Mouse (Mus musculus): ENCODE results near the gene Dnajb4. TPM values are rescaled to one million over a fixed set of nuclear protein-coding genes. Genes with fewer than 3 reads are reported as not detected.

Dnajb4 gene
- total RNA-seq, 1 experiment = 8.6 TPM

DNA sequence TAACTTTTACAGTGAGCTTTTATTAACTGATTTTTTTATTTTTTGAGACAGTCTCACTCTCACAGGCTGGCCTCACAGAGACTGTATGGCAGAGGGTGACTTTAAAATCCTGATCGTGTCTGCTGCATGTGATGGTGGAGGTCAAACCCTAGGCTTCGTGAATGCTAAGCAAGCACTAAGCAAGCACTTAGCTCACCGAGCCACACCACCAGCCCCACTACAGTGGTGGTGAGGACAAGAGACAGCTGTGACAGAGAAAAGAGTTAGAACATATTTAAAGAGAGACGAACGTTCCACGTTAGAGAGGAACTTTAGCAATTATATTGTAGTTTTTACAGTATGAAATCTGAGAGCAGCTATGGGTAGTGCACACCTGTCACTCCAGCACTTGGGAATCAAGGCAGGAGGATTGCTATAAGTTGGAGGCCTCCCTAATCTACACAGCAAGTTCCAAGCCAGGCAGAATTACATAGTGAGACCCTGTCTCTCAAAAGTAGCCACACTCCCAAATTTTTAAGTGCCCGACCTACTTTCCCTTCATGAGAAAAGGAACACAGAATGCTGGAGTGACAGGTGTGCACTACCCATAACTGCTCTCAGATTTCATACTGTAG is 37.7 kb downstream of the Dnajb4 start:
- no peaks in the 10 kb centered on the region for H3K9me3 ChIP-seq (ENCODE audit: control insufficient read depth, insufficient read depth, low read depth, low read length)
- no peaks in the 10 kb centered on the region for H3K4me1 ChIP-seq (ENCODE audit: control insufficient read depth in 2 of 2, insufficient read depth in 2 of 2, low read length in 2 of 2, poor library complexity in 1 of 2)
- no peak for DNase-seq (ENCODE audit: low read depth, low spot score)
- no peak overlapping the region for H3K27ac ChIP-seq (ENCODE audit: insufficient read depth, low read depth, low read length, poor library complexity, severe bottlenecking)
- H3K36me3 ChIP-seq (ENCODE audit: control insufficient read depth, insufficient read depth, low read length, poor library complexity, severe bottlenecking) = no peaks in the 10 kb centered on the region
- TF ChIP-seq ZC3H11A (IDR thresholded peaks at IDR 0.05; ENCODE audit: borderline replicate concordance, low read depth, low read length) (no peak), MAFK (IDR thresholded peaks at IDR 0.05; ENCODE audit: insufficient read depth, low read depth, low read length) (no peak), ZNF384 (IDR thresholded peaks at IDR 0.05; ENCODE audit: low read depth, low read length) (no peak), HCFC1 (IDR thresholded peaks at IDR 0.05; ENCODE audit: borderline replicate concordance, insufficient read depth, low read length) (no peak), CHD2 (IDR thresholded peaks at IDR 0.05; ENCODE audit: low read depth, low read length) (no peak)
- no peak overlapping the region for H3K4me3 ChIP-seq (ENCODE audit: insufficient read depth in 1 of 2, low read depth in 1 of 2, low read length in 2 of 2, poor library complexity in 1 of 2, severe bottlenecking in 1 of 2)
- no peak overlapping the region for H3K9ac ChIP-seq (ENCODE audit: insufficient read depth, low read depth, low read length, poor library complexity, severe bottlenecking)
- in situ Hi-C loops (cut with MboI; ENCODE audit: low sequenced_read_pairs in 2 of 2, unreplicated experiment in 2 of 2) = no loop called here

DNA sequence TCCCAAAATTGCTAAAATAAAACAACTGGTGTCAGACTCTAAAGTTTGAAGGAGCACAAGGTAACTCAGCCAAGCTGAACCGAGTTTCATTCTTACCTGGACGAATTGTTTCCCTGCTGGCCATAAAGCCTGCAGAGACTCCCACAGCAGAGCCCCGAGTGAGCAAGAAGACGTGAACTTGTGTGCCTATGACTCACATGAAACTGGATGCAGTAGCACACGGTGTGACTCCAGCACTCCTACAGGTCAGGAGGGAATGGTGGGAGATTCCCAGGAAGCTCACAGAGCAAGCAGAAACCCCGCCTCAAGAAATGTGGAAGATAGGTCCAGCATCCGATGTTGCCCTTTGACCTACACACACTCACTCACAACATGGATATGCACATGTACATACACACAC is 38.2 kb downstream of the Dnajb4 start:
- TF ChIP-seq CHD2 (IDR thresholded peaks at IDR 0.05; ENCODE audit: low read depth, low read length) (no peak), ZNF384 (IDR thresholded peaks at IDR 0.05; ENCODE audit: low read depth, low read length) (no peak), MAFK (IDR thresholded peaks at IDR 0.05; ENCODE audit: insufficient read depth, low read depth, low read length) (no peak)
- Histone ChIP-seq H3K4me1 (ENCODE audit: control insufficient read depth in 2 of 2, insufficient read depth in 2 of 2, low read length in 2 of 2, poor library complexity in 1 of 2) (no peaks in the 10 kb centered on the region), H3K36me3 (ENCODE audit: control insufficient read depth, insufficient read depth, low read length, poor library complexity, severe bottlenecking) (no peaks in the 10 kb centered on the region), H3K9ac (ENCODE audit: insufficient read depth, low read depth, low read length, poor library complexity, severe bottlenecking) (no peak overlapping the region), H3K27ac (ENCODE audit: insufficient read depth, low read depth, low read length, poor library complexity, severe bottlenecking) (no peak overlapping the region), H3K4me3 (ENCODE audit: insufficient read depth in 1 of 2, low read depth in 1 of 2, low read length in 2 of 2, poor library complexity in 1 of 2, severe bottlenecking in 1 of 2) (no peak overlapping the region), H3K9me3 (ENCODE audit: control insufficient read depth, insufficient read depth, low read depth, low read length) (no peaks in the 10 kb centered on the region)
- in situ Hi-C loops (cut with MboI; ENCODE audit: low sequenced_read_pairs in 2 of 2, unreplicated experiment in 2 of 2) = no loop called here
- DNase-seq (ENCODE audit: low read depth, low spot score) = no peak

DNA sequence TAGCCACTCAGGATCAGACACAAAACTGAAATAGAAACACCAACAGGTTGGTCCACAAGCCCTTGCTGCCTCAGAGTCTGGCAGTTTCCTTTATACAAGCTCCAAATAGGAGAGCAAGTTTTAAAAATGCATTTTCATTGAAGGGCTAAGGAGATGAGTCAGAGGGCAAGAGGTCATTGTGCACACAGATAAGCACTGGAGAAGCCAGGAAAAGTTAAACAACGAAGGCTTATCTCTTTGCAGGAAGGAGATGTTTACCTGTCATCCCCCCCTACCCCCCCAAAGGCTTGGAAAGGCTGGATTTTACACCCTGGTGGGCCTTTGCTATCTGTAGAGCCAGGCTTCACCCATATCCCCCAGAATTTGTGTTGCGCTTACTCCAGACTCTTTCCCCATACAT is 38.9 kb downstream of the Dnajb4 start:
- Histone ChIP-seq H3K9me3 (ENCODE audit: control insufficient read depth, insufficient read depth, low read depth, low read length) (no peaks in the 10 kb centered on the region), H3K36me3 (ENCODE audit: control insufficient read depth, insufficient read depth, low read length, poor library complexity, severe bottlenecking) (no peaks in the 10 kb centered on the region), H3K4me1 (ENCODE audit: control insufficient read depth in 2 of 2, insufficient read depth in 2 of 2, low read length in 2 of 2, poor library complexity in 1 of 2) (peaks cover 1 to 3% of the 10 kb centered on the region in 2 experiments; a peak in 1 of 4 replicates), H3K27ac (ENCODE audit: insufficient read depth, low read depth, low read length, poor library complexity, severe bottlenecking) (no peak overlapping the region), H3K9ac (ENCODE audit: insufficient read depth, low read depth, low read length, poor library complexity, severe bottlenecking) (no peak overlapping the region), H3K4me3 (ENCODE audit: insufficient read depth in 1 of 2, low read depth in 1 of 2, low read length in 2 of 2, poor library complexity in 1 of 2, severe bottlenecking in 1 of 2) (no peak overlapping the region)
- no peak for TF ChIP-seq MAFK (IDR thresholded peaks at IDR 0.05; ENCODE audit: insufficient read depth, low read depth, low read length)
- TF ChIP-seq CHD2 (IDR thresholded peaks at IDR 0.05; ENCODE audit: low read depth, low read length) = no peak
- TF ChIP-seq ZNF384 (IDR thresholded peaks at IDR 0.05; ENCODE audit: low read depth, low read length) = no peak
- TF ChIP-seq HCFC1 (IDR thresholded peaks at IDR 0.05; ENCODE audit: borderline replicate concordance, insufficient read depth, low read length) = no peak
- TF ChIP-seq ZC3H11A (IDR thresholded peaks at IDR 0.05; ENCODE audit: borderline replicate concordance, low read depth, low read length) = no peak
- in situ Hi-C loops (cut with MboI; ENCODE audit: low sequenced_read_pairs in 2 of 2, unreplicated experiment in 2 of 2) = no loop called here
- DNase-seq (ENCODE audit: low read depth, low spot score) = no peak

DNA sequence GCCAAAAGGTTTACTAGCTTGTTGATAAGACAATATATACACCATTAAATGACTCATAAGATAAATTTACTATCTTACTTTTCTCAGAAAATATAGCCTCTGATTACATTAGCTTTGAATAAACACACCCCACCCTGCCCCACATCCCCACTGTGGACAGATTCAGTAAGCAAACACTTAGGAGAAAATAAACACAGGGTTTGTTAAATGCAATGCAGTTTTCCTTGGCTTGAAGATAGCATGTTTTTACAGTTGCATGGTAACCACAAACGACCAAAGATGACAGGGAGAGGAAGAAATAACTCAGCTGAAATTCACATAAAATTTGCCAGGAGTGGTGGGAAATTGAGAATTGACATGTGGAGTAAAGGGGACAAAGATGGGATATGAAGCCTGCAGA is 39.7 kb downstream of the Dnajb4 start:
- DNase-seq (ENCODE audit: low read depth, low spot score) = no peak
- in situ Hi-C loops (cut with MboI; ENCODE audit: low sequenced_read_pairs in 2 of 2, unreplicated experiment in 2 of 2) = no loop called here
- TF ChIP-seq ZNF384 (IDR thresholded peaks at IDR 0.05; ENCODE audit: low read depth, low read length) (no peak), CHD2 (IDR thresholded peaks at IDR 0.05; ENCODE audit: low read depth, low read length) (no peak), ZC3H11A (IDR thresholded peaks at IDR 0.05; ENCODE audit: borderline replicate concordance, low read depth, low read length) (no peak), HCFC1 (IDR thresholded peaks at IDR 0.05; ENCODE audit: borderline replicate concordance, insufficient read depth, low read length) (no peak), MAFK (IDR thresholded peaks at IDR 0.05; ENCODE audit: insufficient read depth, low read depth, low read length) (no peak)
- Histone ChIP-seq H3K9ac (ENCODE audit: insufficient read depth, low read depth, low read length, poor library complexity, severe bottlenecking) (no peak overlapping the region), H3K27ac (ENCODE audit: insufficient read depth, low read depth, low read length, poor library complexity, severe bottlenecking) (no peak overlapping the region), H3K4me3 (ENCODE audit: insufficient read depth in 1 of 2, low read depth in 1 of 2, low read length in 2 of 2, poor library complexity in 1 of 2, severe bottlenecking in 1 of 2) (no peak overlapping the region), H3K9me3 (ENCODE audit: control insufficient read depth, insufficient read depth, low read depth, low read length) (no peaks in the 10 kb centered on the region), H3K36me3 (ENCODE audit: control insufficient read depth, insufficient read depth, low read length, poor library complexity, severe bottlenecking) (no peaks in the 10 kb centered on the region), H3K4me1 (ENCODE audit: control insufficient read depth in 2 of 2, insufficient read depth in 2 of 2, low read length in 2 of 2, poor library complexity in 1 of 2) (peaks cover 2 to 3% of the 10 kb centered on the region in 2 experiments; a peak in 1 of 4 replicates)

DNA sequence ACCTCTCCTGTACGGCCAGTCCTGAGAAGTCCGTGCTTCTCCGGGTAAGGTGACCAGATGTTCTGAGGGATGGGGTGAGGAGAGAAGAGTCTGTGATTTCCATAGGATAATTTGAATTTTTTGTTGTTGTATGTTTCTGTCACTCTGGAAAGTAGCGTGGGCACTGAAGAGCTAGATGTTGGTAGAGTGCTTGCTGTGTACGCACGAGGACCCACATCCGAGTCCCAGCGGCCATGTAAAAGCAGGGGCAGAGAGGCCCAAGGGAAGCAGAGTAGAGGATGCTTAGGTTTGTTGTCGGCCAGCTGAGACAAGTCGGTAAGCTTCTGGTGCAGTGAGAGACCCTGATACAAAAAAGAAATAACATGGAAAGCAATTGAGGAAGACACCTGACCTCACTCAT is 42.1 kb downstream of the Dnajb4 start:
- in situ Hi-C loops (cut with MboI; ENCODE audit: low sequenced_read_pairs in 2 of 2, unreplicated experiment in 2 of 2) = no loop called here
- H3K9me3 ChIP-seq (ENCODE audit: control insufficient read depth, insufficient read depth, low read depth, low read length) = no peaks in the 10 kb centered on the region
- H3K4me3 ChIP-seq (ENCODE audit: insufficient read depth in 1 of 2, low read depth in 1 of 2, low read length in 2 of 2, poor library complexity in 1 of 2, severe bottlenecking in 1 of 2) = no peak overlapping the region
- H3K9ac ChIP-seq (ENCODE audit: insufficient read depth, low read depth, low read length, poor library complexity, severe bottlenecking) = no peak overlapping the region
- H3K4me1 ChIP-seq (ENCODE audit: control insufficient read depth in 2 of 2, insufficient read depth in 2 of 2, low read length in 2 of 2, poor library complexity in 1 of 2) = peaks cover 2 to 3% of the 10 kb centered on the region in 2 experiments; a peak in 1 of 4 replicates
- DNase-seq (ENCODE audit: low read depth, low spot score) = no peak
- H3K36me3 ChIP-seq (ENCODE audit: control insufficient read depth, insufficient read depth, low read length, poor library complexity, severe bottlenecking) = no peaks in the 10 kb centered on the region
- H3K27ac ChIP-seq (ENCODE audit: insufficient read depth, low read depth, low read length, poor library complexity, severe bottlenecking) = no peak overlapping the region
- no peak for TF ChIP-seq CHD2 (IDR thresholded peaks at IDR 0.05; ENCODE audit: low read depth, low read length)
- no peak for TF ChIP-seq ZNF384 (IDR thresholded peaks at IDR 0.05; ENCODE audit: low read depth, low read length)
- TF ChIP-seq ZC3H11A (IDR thresholded peaks at IDR 0.05; ENCODE audit: borderline replicate concordance, low read depth, low read length) = no peak
- no peak for TF ChIP-seq MAFK (IDR thresholded peaks at IDR 0.05; ENCODE audit: insufficient read depth, low read depth, low read length)
- no peak for TF ChIP-seq HCFC1 (IDR thresholded peaks at IDR 0.05; ENCODE audit: borderline replicate concordance, insufficient read depth, low read length)

Measured in ES-E14 (cell line).